Mouse (Mus musculus) yolk sac, embryonic 10.5 days (tissue): ENCODE results near the gene Yif1b.

Source experiments
- DNase-seq: peaks from one replicate; pipeline ENCODE4 v3.0.0-alpha.2; 2017; ENCODE audit warnings: low spot score

Gene Yif1b

DNA sequence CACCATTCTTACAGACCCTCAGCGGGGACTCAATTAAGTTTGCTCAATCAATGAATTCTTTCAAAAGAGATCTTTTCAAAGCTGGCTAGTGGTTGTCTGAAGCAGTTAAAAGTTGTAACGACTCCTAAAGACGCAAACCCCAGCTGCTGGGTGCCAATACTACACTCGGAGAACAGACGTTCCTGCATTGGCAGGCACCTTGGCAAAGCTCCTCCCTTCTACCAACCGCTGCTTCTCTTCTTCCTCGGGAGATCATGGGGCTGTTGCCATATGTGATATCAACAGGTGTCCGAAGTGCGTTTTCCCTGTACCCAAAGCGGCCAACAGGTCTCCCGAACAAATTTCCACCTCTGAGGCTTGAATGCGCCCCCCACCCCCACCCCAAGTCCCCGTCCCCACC lies 42.7 kb downstream of the Yif1b start:
- no peak for DNase-seq

DNA sequence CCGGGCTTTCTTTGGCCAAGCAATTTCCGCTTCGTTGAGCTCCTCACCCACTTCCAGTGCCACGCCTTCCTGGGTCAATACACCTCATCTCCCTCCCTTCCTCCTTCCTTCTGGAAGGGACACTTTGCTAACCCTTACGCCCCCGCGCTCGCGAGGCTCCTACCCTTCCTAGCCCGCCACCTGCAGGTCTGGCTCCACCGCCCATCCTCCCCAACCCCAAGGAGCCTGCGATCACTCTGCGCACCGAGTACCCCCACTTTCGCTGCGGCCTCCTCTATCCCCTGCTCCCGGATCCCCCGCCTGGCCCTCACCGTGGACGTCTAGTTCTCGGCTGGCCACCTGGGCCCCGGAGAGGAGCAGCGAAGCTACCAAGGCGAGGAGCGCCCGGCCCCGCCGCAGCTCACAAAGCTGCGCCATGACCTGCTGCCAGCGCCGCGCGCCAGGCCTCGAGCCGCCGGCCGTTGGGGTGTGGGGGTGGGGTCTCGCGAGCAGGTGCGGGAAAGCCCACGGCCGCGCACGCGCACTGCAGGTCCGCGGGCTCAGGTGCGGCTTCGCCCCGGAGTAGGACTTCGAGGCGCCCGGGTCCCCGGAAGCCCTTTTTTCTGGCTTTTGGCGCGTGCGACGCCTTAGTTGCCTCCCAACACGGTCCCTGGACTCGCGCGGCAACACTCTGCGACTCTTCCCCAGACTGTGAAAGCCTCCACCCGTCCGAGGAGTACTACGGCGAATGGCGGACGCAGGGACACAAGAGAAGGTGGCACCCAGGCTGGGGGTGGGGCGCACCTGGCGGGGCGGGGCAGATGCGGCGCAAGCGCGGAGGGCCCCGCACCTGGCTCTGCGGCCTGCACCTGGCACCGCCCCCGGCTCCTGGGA lies 43.3 kb downstream of the Yif1b start, which contains the start of gene Spint2:
Spint2 (minus strand) TSS at position 712 of the 873 bp plus-strand sequence.
- peak; percentile 91 for DNase-seq

DNA sequence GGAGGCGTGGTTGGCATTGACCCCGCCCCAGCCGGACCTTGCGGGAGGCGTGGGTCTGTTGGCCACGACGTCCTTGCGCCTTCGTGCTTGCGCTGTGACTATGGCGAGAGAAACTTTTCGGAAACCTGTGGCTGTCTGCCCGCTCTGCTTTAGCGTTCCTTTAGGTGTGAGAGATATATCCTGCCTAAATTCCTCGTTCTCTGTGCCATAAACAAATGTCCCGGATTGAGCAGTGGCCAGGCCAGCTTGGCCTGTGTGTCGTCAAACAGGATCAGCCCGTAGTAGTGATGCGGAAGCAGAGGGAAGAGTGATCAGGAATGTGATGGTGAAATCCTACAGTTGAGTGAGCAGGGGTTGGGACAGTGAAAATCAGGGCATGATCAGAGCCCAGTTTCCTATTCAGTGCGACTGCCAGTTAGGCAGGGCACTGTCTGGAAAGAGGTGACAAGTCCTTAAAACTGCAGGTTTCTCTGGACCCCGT lies 44.0 kb downstream of the Yif1b start:
- no peak for DNase-seq

DNA sequence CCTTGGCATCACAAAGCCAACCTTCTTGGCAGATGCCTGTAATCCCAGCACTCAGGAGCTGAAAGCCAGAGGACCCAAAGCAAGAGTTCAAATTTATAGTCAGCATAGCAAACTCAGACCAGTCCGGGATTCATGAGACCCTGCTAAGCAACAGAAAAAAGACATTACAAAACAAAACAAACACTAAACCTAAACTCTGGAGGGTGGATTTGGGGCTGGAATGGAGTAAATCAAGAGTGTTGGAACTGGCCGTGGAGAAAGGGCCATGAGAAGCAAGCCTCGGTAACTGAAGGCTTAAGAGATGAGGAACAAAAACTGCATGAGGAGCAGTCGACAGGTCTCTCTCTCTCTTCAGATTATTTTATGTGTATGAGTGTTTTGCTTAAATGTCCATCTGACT lies 45.7 kb downstream of the Yif1b start:
- DNase-seq: no peak

GRCm38 (mm10) chr7:29284523-29284922 lies 46.4 kb downstream of the Yif1b start:
- DNase-seq: no peak

DNA sequence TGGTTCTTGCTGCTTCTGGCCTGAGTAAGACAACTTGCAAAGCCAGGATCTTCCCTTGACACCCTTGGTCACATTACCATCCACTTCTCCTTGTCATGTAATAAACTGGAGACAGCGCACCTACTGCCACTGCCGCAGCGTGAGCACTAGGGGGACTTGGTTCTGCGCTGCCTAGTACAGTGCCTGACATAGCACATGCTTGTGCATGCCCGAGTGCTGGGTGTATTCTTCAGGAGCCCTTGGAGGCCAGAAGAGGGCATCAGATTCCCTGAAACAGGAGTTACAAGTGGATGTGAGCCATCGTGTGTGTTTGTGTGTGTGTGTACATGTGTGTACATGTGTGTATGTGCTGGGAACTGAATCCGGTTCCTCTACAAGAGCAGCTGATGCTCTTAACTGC lies 49.4 kb downstream of the Yif1b start:
- no peak for DNase-seq

- peak; percentile 81 for DNase-seq
Measured at GRCm38 (mm10) chr7:29288079-29288478, 50.0 kb downstream of the Yif1b start.

GRCm38 (mm10) chr7:29288942-29289638 lies 51.0 kb downstream of the Yif1b start, which contains the start of gene Ppp1r14a:
TSS of gene Ppp1r14a (plus strand) at chr7:29289308.
- DNase-seq: peak; percentile 81

DNA sequence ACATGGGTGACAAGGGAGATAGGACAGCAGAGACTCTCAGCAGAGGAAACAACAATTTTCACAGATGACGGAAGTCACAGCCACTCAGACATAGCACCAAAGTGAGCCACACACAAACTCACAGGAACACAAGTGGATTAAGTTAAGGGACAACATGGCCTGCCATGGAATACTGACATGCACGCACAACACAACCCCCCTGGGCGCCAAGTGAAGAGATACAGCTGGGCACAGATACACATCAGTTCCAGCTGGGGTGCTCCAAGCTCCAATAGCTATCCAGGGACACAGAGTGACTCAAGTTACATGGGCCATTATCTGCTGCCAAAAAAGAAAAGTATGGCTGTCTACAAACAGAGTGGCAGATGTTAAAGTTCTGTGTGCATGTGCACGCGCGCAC lies 51.7 kb downstream of the Yif1b start:
- no peak for DNase-seq

DNA sequence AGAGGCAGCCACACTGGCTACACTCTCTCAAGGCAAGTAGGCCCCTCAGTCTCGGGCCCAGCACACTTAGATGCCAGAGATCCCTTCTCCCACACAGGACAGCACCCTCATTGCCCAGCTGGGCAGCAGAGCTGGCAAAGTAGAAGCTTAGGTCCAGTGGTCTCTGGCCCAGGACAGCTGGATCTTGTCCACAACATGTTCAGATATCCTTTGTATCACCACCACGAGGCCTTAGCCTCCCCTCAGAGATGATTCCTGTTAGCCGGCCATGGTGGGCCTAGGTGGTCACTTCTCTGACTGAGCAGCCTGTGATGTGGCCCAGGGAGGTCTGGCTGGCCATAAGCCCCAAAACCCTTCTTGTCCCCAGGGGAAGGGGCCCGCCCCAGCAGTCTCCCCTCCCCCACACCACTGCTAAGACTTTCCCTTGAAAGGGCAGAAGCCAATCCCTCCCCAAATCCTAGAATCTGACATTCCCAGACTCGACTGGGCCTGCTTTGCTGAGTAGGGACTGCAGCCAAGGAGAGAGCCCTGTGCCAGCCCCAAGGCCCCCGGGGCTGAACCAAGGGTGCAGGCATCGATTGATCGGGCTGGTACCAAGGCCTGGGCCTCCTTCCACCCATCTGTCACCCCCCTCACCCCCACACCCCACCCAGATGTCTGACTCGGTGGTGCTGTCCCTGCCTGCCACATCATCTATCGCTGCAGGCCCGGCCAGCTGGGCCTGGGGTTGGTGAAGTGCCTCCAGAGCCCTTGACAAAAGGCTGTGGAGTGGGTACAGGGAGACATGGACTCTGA lies 52.8 kb downstream of the Yif1b start:
- DNase-seq: peak; percentile 60

- DNase-seq: peak; percentile 62
Measured at GRCm38 (mm10) chr7:29291616-29292457, 53.7 kb downstream of the Yif1b start.

DNA sequence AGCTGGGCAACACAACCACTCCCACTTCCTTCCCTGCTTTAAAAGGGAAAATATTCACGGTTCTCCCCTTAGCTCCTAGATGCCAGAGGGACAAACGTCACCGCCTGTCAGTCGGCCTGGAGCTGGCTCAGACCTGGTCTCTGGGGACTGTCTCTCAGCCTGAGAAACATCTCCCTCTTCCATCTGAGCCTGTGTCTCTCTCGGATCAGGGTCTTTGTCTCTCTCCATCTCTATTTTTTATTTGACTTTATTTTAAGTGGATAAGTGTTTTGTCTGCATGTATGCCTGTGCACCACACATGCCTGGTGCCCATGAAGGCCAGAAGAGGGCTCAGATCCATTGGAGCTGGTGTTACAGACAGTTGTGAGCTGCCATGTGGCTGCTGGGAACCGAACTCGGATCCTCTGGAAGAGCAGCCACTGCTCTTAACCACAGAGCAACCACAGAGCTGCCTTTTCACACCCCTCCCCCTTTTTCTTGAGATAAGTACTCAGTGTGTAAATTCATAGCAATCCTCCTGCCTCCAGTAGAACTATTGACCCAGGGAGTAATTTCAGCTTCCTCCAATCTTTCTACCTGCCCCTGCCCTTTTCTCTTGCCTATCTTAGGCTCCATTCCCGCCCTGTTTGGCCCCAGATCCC lies 54.4 kb downstream of the Yif1b start:
- DNase-seq: peak; percentile 38

DNA sequence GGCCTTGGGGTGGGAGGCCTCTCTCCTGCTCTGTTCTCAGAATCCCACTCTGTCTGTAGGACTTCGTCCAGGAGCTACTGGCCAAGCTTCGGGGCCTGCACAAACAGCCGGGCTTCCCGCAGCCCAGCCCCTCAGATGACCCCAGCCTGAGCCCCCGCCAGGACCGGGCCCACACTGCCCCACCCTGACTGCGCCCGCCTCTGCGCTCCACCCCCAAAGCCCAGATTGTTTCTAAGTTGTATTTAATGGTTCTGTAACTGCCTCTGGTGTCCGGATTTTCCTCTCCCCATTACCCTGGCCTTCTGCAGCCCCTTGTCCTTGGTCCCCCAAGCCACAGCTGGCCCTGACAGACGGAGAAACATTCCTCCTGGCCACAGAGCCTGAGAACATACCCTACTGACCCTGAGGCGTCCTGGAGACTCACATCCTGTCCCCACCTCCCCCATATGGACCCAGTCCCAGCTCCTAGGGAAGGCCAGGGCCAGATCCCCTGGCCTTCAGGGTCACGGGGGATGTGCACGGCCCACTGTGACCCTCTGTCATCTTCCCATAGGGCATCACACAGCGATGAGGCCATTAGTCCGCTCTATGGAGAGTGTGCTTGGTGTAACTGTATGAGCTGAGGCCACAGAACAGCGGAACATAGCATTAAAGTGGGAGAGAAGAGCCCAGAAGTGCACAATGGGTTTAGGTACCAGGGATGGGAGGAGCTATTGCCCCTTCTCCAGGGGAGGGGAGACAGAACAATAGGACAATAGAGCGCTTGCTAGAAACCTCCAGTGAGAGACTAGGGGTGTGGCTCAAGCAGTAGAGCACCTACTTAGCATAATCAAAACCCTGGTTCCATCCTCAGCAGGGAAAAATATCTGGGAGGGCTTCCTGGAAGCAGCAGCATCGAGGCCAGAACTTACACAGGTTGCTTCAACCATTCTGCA lies 55.3 kb downstream of the Yif1b start:
- no peak for DNase-seq

DNA sequence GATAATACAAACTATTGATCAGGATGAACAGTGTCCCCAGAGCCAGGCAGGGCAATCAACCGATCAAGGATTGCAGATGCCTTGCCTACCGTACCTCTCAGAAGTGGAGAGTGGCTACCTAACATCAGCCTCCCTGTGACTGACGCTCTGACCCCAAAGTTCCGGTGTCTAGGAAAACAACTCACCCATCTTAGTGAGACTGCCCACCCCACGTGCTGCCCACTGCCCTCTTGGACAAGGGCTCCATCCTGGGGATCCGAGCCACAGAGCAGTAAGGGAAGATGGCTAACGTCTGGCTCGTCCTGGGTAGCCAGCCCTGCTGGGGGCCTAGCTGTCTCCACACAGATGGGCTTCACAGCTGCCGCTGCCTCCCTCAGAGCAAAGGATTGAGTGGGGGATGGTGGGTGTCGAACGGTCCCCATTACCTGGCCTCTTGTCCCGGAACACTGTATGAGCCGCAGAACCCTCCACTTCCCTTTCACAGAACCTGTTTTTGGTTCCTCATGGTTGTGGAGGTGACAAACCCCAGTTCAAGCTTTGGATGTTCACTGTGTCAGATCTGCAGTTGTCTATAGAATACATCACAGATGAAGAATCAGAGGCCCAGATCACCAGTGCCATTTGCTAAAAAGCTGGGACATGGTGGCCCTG lies 56.1 kb downstream of the Yif1b start:
- DNase-seq: no peak

DNA sequence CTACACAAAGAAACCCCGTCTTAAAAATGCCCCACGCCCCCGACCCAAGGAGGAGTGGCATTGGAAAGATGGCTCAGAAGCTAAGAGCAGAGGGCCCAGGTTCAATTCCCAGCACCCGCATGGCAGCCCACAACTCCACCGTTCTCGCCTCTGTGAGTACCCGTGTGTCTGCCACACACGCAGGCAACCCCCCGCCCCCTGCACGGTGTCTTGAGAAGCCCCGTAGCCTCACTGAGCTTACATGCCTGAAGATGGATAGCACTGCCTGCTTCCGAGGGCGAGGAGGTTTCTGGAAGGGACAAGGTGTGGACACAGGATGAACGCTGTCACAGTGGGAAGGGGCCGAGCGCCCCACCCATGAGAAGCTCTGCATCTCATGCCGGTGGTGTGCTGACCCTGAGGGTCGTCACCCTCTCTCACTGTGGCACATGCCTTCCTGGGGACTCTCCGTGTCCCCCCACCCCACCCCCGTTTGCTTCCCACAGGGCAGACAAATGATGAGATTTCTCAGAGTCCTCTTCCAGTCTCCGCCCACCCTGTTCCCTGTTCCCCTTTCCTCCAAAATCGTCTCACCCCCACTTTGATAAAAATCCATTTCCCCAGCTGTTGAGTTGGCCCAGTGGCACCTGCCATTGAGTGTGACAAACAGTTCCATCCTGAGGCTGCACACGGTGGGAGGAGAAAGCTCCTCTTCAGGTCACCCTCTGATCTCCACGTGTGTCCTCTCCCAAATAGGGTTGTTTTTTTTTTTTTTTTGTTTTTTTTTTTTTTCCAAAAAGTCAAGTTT lies 57.9 kb downstream of the Yif1b start:
- no peak for DNase-seq

DNA sequence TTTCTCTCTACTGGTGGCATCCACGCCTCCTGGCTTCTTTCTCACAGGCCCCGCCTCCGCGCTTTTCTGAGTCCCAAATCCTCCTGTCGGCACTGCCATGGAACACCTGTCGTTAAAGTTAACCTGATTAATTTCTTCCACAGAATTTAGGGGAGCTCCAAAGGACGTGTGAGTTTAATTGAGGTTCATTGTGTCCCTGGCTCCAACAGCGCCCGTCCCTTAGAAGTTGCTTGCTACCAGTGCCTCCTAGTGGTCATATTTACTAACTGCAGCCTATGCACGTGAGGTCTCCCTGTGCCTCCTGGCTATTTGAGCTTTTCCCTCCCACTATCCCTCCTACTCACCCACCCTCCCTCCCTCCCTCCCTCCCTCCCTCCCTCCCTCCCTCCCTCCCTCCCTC lies 58.9 kb downstream of the Yif1b start:
- DNase-seq: no peak
